Mouse (Mus musculus) embryo, embryonic 11.5 days (tissue): Measurements from ENCODE around the gene Aldh9a1.

ENCODE experiments used
- DNase-seq: peaks from one replicate; pipeline ENCODE4 v3.0.0-alpha.2; 2012; ENCODE audit warnings: low read depth, low spot score

Aldh9a1 gene

GRCm38 (mm10) chr1:167384156-167384555, 34.4 kb downstream of the Aldh9a1 start:
- peak; percentile 13 for DNase-seq

GRCm38 (mm10) chr1:167385211-167385610, 35.4 kb downstream of the Aldh9a1 start:
- no peak for DNase-seq

- DNase-seq, result no peak
These were observed 35.8 kb downstream of the Aldh9a1 start for GRCm38 (mm10) chr1:167385636-167386035.

- DNase-seq, result no peak
These were observed 36.7 kb downstream of the Aldh9a1 start for GRCm38 (mm10) chr1:167386466-167386865.

GRCm38 (mm10) chr1:167387310-167387709, 37.5 kb downstream of the Aldh9a1 start:
- no peak for DNase-seq

- DNase-seq, result no peak
These were observed 38.0 kb downstream of the Aldh9a1 start for GRCm38 (mm10) chr1:167387796-167388195.

- no peak for DNase-seq
These were observed 38.8 kb downstream of the Aldh9a1 start for GRCm38 (mm10) chr1:167388571-167388970.

GRCm38 (mm10) chr1:167389584-167389983, 39.8 kb downstream of the Aldh9a1 start:
- no peak for DNase-seq

GRCm38 (mm10) chr1:167390381-167390780, 40.6 kb downstream of the Aldh9a1 start:
- no peak for DNase-seq

GRCm38 (mm10) chr1:167391241-167391640, 41.5 kb downstream of the Aldh9a1 start:
- DNase-seq, result no peak

GRCm38 (mm10) chr1:167392031-167392640, 42.3 kb downstream of the Aldh9a1 start:
- DNase-seq, result no peak

- no peak for DNase-seq
These were observed 42.9 kb downstream of the Aldh9a1 start for GRCm38 (mm10) chr1:167392687-167393086.

- DNase-seq, result peak; percentile 14
These were observed 43.5 kb downstream of the Aldh9a1 start for GRCm38 (mm10) chr1:167393281-167393680.

- peak; percentile 94 for DNase-seq
These were observed 44.1 kb downstream of the Aldh9a1 start, which contains the start of gene Mgst3 for GRCm38 (mm10) chr1:167393683-167394492. Gene Mgst3, minus strand, starts transcription at chr1:167393841.

- DNase-seq, result no peak
These were observed 55.4 kb downstream of the Aldh9a1 start for GRCm38 (mm10) chr1:167405237-167405636.

GRCm38 (mm10) chr1:167409601-167410000, 59.8 kb downstream of the Aldh9a1 start:
- no peak for DNase-seq

- no peak for DNase-seq
These were observed 62.4 kb downstream of the Aldh9a1 start for GRCm38 (mm10) chr1:167411991-167412715.

GRCm38 (mm10) chr1:167414846-167415245, 65.1 kb downstream of the Aldh9a1 start:
- DNase-seq, result peak; percentile 64
